In genomic region chr8:93591608-93592301, GRCm38 (mm10) we compare ENCODE assay signal across 9 mouse cellular contexts. TPM values are rescaled to one million over a fixed set of nuclear protein-coding genes. Genes with fewer than 3 reads are reported as not detected.
DNase-seq lines count a peak whose midpoint lies in the region; ATAC-seq and TF ChIP-seq lines count a peak whose summit lies in the region.
"Had no signal": no experiment of that assay in that cellular context is flagged by ENCODE, and none has a peak within 500 bp of the region (broad histone marks: within the 10 kb centered on the region; RNA-seq: fewer than 3 reads in every experiment).

No protein-coding gene starts in this region.

- peak; percentile 67 for DNase-seq in 416B (ENCODE audit: low read depth)
- DNase-seq in adrenal gland, postnatal 14 days = peak; percentile 86
- DNase-seq in embryo, embryonic 9.5 days (ENCODE audit: extremely low spot score) = peak; percentile 84
- DNase-seq in heart, adult 2 months = peak; percentile 76 to 85
- DNase-seq in kidney, adult 9 months = peak; percentile 66
- DNase-seq in limb, embryonic 14.5 days (ENCODE audit: low spot score) = peak; percentile 76
- DNase-seq in thymus, postnatal 25 days = peak; percentile 44

- no peaks in the 10 kb centered on the region for H3K79me2 ChIP-seq in heart, adult 2 months (replicated peaks; ENCODE audit: control insufficient read depth, insufficient read depth, low read length)

- TF ChIP-seq EP300 in heart, adult 2 months (IDR thresholded peaks at IDR 0.05; ENCODE audit: insufficient read depth, low read depth, low read length) = peak; percentile 74; the same call in 1 of the 2 replicates

- WGBS in heart, adult 2 months = 33% methylated on average over 9 of the region's 9 CpGs
- 32% methylated on average over 9 of the region's 9 CpGs for WGBS in limb, embryonic 14.5 days
- WGBS in neural tube, embryonic 14.5 days = 37% methylated on average over 9 of the region's 9 CpGs

- H3K27ac ChIP-seq in heart, adult 2 months = no peak overlapping the region
- H3K27ac ChIP-seq in limb, embryonic 14.5 days (replicated peaks; ENCODE audit: low read depth, low read length) = no peak overlapping the region
- no peak overlapping the region for H3K27ac ChIP-seq in neural tube, embryonic 14.5 days (ENCODE audit: low read depth, low read length)
- H3K27ac ChIP-seq: embryonic facial prominence, embryonic 12.5 days had no signal

- peak; percentile 79 for TF ChIP-seq CTCF in heart, adult 2 months (IDR thresholded peaks at IDR 0.05)

- H3K4me2 ChIP-seq in limb, embryonic 14.5 days (replicated peaks; ENCODE audit: low read depth, low read length, severe bottlenecking) = no peak overlapping the region
- no peak overlapping the region for H3K4me2 ChIP-seq in neural tube, embryonic 14.5 days (ENCODE audit: low read depth, low read length)
- H3K4me2 ChIP-seq: embryonic facial prominence, embryonic 12.5 days had no signal

- no peak overlapping the region for H3K4me3 ChIP-seq in heart, adult 2 months
- H3K4me3 ChIP-seq in limb, embryonic 14.5 days (replicated peaks; ENCODE audit: low read length) = no peak overlapping the region
- H3K4me3 ChIP-seq in neural tube, embryonic 14.5 days (ENCODE audit: low read depth, low read length) = no peak overlapping the region
- H3K4me3 ChIP-seq: embryonic facial prominence, embryonic 12.5 days had no signal

- peak; percentile 74; the same call in 1 of the 2 replicates for ATAC-seq in limb, embryonic 14.5 days (ENCODE audit: low FRiP score, low read depth)
- peak; percentile 92 for ATAC-seq in neural tube, embryonic 14.5 days (ENCODE audit: low read depth)

- H3K9me3 ChIP-seq in limb, embryonic 14.5 days (ENCODE audit: control insufficient read depth, low read length) = no peaks in the 10 kb centered on the region
- H3K9me3 ChIP-seq in neural tube, embryonic 14.5 days (ENCODE audit: control insufficient read depth, low read length) = no peaks in the 10 kb centered on the region
- H3K9me3 ChIP-seq: embryonic facial prominence, embryonic 12.5 days had no signal

- no peaks in the 10 kb centered on the region for H3K36me3 ChIP-seq in heart, adult 2 months (ENCODE audit: control insufficient read depth, insufficient read depth, low read length)
- no peaks in the 10 kb centered on the region for H3K36me3 ChIP-seq in limb, embryonic 14.5 days (ENCODE audit: control insufficient read depth, insufficient read depth, low read length)
- no peaks in the 10 kb centered on the region for H3K36me3 ChIP-seq in neural tube, embryonic 14.5 days (ENCODE audit: control insufficient read depth, insufficient read depth, low read length)
- H3K36me3 ChIP-seq: embryonic facial prominence, embryonic 12.5 days had no signal

- intact Hi-C loops in heart, adult 2 months (cut with DNase I) = loop anchor here (5.0 to 10.0 kb wide), 5 partner anchors 71 to 603 kb away; no protein-coding TSS in a partner anchor

- no peak overlapping the region for H3K9ac ChIP-seq in heart, adult 2 months (ENCODE audit: low read depth, low read length)
- no peak overlapping the region for H3K9ac ChIP-seq in limb, embryonic 14.5 days (ENCODE audit: low read depth, low read length, severe bottlenecking)
- H3K9ac ChIP-seq in neural tube, embryonic 14.5 days (replicated peaks; ENCODE audit: low read depth, low read length) = no peak overlapping the region
- H3K9ac ChIP-seq: embryonic facial prominence, embryonic 12.5 days had no signal

- TF ChIP-seq POLR2A in heart, adult 2 months (IDR thresholded peaks at IDR 0.05; ENCODE audit: insufficient read depth, low read depth, low read length) = no peak
- no peak for TF ChIP-seq POLR2A in limb, embryonic 14.5 days (IDR thresholded peaks at IDR 0.05; ENCODE audit: borderline replicate concordance, extremely low read depth, insufficient read depth, insufficient read length)

- H3K4me1 ChIP-seq in heart, adult 2 months (ENCODE audit: control insufficient read depth, insufficient read depth, low read length) = no peaks in the 10 kb centered on the region
- H3K4me1 ChIP-seq in limb, embryonic 14.5 days (ENCODE audit: control insufficient read depth, insufficient read depth, low read length) = no peaks in the 10 kb centered on the region
- H3K4me1 ChIP-seq in neural tube, embryonic 14.5 days (ENCODE audit: control insufficient read depth, insufficient read depth, low read length) = no peaks in the 10 kb centered on the region

- H3K27me3 ChIP-seq in heart, adult 2 months (ENCODE audit: control insufficient read depth, insufficient read depth, low read length) = no peaks in the 10 kb centered on the region
- H3K27me3 ChIP-seq in limb, embryonic 14.5 days (ENCODE audit: control insufficient read depth, insufficient read depth, low read length) = no peaks in the 10 kb centered on the region
- no peaks in the 10 kb centered on the region for H3K27me3 ChIP-seq in neural tube, embryonic 14.5 days (ENCODE audit: control insufficient read depth, insufficient read depth, low read length)
- H3K27me3 ChIP-seq: embryonic facial prominence, embryonic 12.5 days had no signal

RNA-seq across cellular contexts. Expression of gene Ces5a, which starts 56.1 kb away (rescaled TPM):
- total RNA-seq in adrenal gland, postnatal 14 days (2021) = not detected in 2 replicates
- not detected for total RNA-seq in heart, adult 2 months (2021)
- polyA plus RNA-seq in heart, adult 2 months (2012; rRNA removed) = not detected in 2 replicates
- polyA plus RNA-seq in limb, embryonic 14.5 days (2012; rRNA removed) = 0.15 and 0.17 TPM in 2 replicates
- 0.11 TPM in 1 of 2 replicates, not detected in the other for polyA plus RNA-seq in limb, embryonic 14.5 days (2014; fragmentation: Nextera tagmentation; extraction: Ambion mirVana)
- 0.79 and 0.87 TPM in 2 replicates for polyA plus RNA-seq in neural tube, embryonic 14.5 days (2014; fragmentation: Nextera tagmentation; extraction: Ambion mirVana)
